Mouse (Mus musculus) adrenal gland, postnatal 4 days (tissue): ENCODE measurements around the gene Ctf2. TPM values are rescaled to one million over a fixed set of nuclear protein-coding genes. Genes with fewer than 3 reads are reported as not detected.

Experiments
- DNase-seq, 2 experiments: peaks; one replicate each; pipeline ENCODE4 v3.0.0; 2021 to 2022; ENCODE audit warnings: low spot score in 2 of 2, mixed read lengths in 2 of 2
- microRNA-seq: library from miRNA; unstranded; fragments of <30 nt; microRNA quantifications from one replicate; pipeline ENCODE4 v1.2.0, GENCODE M21; 2021
- total RNA-seq, 2 experiments: library from RNA; stranded (reverse); gene quantifications; 2 replicates each; pipeline ENCODE4 v1.2.3; 2021

Gene Ctf2
- total RNA-seq, 2 experiments from 2014 or later, result not detected

- no peak for DNase-seq
These were observed 45.1 kb downstream of the Ctf2 start for GRCm38 (mm10) chr7:127686740-127687449.

DNA sequence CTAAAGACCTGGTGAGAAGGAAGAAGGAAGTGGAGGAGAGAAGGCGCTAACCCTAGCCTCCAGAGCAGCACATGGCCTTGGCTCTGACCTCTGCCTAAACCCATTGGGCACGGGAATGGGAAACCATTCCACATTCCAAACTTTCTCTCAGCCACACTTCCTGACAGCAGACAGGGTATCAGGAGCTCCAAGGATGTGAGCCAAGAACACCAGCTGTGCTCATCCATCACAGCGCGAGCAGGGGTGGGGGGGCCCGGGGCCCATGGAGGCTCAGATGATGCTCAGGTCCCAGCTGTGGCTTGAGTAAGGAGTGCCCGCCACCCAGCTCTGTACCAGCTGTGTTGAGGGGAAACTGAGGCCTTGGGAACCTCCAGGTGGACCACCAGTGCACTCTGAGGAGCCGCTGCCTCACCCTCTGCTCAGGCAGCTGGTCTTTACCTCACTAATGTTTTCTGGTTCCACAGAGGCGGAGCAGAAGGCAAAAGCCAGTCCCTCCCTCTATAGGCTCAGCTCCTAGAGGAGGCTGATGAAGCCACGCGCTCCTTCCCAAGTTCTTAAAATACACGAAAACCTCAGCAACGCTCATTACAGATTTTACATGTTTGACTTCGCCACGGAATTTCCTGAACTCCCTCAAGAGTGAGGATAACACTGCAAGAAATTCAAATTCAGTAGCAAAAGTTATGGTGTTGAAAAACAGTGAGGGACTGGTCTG lies 46.5 kb downstream of the Ctf2 start:
- DNase-seq, result no peak

DNA sequence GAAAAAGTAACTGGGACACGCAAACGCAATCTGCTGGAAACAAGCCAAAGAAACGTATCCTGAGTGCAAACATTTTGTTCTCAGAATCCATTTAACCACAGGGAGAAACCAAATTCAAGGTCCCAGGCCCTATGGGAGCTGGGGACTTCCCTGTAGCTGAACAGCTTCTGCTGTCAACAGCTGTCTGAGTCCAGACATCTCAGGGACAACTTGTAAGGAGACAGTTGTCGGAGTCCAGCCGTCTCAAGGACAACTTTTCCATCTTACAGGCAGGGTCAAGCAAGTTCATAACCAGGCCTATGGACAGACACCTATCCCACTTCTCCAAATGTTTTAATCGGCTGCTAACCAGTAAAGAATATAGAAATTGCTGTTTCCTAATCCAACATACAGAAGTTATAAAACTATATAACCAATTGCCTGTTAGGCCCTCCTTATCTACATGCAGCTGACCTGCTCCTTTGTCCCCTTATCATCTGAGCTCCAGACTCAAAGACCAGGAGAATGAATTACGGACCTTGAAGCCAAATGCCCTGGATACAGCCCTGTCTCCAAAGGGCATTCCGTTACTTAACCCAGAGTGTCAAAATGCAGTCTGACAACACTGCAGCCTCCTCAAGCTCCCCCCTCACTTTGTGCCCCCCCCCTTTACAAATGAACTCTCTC lies 49.9 kb downstream of the Ctf2 start:
- no peak for DNase-seq

- DNase-seq, result no peak
These were observed 51.4 kb downstream of the Ctf2 start for GRCm38 (mm10) chr7:127680541-127680940.

- DNase-seq, result no peak
These were observed 53.2 kb downstream of the Ctf2 start for GRCm38 (mm10) chr7:127678811-127679210.

DNA sequence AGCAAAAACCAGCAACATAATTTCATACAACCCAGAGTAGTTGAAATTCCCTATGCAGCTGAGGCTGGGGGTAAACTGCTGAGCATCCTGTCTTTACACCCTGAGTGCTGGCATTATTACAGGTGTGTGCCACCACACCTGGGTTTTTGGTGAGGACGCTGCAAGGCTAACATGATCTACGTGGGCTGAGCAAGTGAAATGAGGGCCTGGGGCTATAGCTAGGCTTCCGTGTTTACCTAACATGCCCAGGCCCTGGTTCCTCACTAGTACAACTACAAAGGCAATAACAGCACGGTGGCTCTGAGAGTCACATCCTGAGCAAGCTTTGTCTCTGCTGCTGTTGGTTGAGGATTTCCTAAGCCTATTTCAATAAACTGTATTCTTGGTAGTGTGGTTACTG lies 54.4 kb downstream of the Ctf2 start:
- DNase-seq, result no peak

GRCm38 (mm10) chr7:127677077-127677476 lies 54.9 kb downstream of the Ctf2 start:
- peak; percentile 37 to 51 for DNase-seq

GRCm38 (mm10) chr7:127675391-127675811 lies 56.6 kb downstream of the Ctf2 start:
- no peak for DNase-seq

- peak; percentile 61 to 81 for DNase-seq
These were observed 57.0 kb downstream of the Ctf2 start for GRCm38 (mm10) chr7:127674977-127675376.

- DNase-seq, result no peak
These were observed 59.2 kb downstream of the Ctf2 start for GRCm38 (mm10) chr7:127672776-127673175.

DNA sequence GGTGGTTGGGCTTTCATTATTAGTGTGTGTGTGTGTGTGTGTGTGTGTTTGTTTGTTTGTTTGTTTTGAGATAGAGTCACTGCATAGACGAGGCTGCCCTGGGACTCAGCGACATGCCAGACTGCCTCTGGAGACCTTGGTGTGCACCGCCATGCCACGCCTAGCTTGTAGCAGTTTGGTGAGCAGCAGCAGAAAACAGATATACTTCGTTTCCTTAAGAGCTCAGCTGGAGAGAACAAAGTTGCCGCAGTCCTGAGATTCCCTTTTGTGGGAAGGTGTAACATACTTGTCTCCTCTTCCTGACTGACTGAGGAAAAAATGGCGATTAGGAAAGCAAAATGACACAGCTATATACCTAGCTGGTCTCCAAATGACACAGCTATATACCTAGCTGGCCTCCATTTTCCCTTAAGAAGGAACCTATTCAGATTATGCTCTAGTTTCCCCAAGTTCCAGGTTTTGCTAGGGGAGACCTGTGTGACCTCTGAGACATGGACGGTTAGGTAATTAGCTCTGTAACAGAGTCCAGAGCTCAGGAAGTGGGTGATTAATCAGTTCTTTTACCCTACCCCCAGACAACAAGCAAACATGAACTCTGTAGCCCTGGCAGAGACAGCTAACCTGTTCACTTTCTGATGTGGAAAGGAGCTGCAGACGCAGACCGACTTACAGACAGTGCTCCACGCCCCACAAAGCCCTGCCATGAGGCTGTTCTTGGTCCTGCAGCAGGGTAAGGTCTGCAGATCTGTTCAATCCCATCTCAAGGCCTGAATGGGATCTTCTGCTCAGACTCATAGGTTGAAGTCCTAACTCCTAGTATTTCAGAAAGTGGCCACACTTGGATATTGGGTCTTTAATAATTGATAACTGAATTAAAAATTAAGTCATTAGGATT lies 59.8 kb downstream of the Ctf2 start:
- DNase-seq, result no peak

Small RNA genes lying within 50 kb of the gene (microRNA-seq; reads per million reads assigned to microRNA genes)
- gene Mir762, result not detected

Other genes with a start within 250 kb of the Ctf2 start
- gene Srcap, start 220.2 kb downstream of the Ctf2 start, total RNA-seq, result 100 to 1,000 TPM; 111 to 118 TPM
- 10 to 100 TPM; 26.4 to 27.5 TPM for gene Gm42715, start 212.6 kb downstream of the Ctf2 start, total RNA-seq
- not detected for gene Tmem265, start 170.8 kb downstream of the Ctf2 start, total RNA-seq
- gene Phkg2, start 158.8 kb downstream of the Ctf2 start, total RNA-seq, result 10 to 100 TPM; 49.3 to 60.9 TPM
- gene Ccdc189, start 143.6 kb downstream of the Ctf2 start, total RNA-seq, result 10 to 100 TPM; 11.9 to 13.5 TPM
- 10 to 100 TPM; 85.1 to 89.5 TPM for gene Rnf40, start 143.4 kb downstream of the Ctf2 start, total RNA-seq
- gene Zfp629, start 116.4 kb downstream of the Ctf2 start, total RNA-seq, result 10 to 100 TPM; 29.4 to 31.6 TPM
- gene Bcl7c, start 23.2 kb downstream of the Ctf2 start, total RNA-seq, result 100 to 1,000 TPM; 129 to 135 TPM
- 1 to 10 TPM; 5.2 to 5.4 TPM for gene Ctf1, start 19.4 kb downstream of the Ctf2 start, total RNA-seq
- 10 to 100 TPM; 24.6 to 26.0 TPM for gene Fbxl19, start 12.4 kb upstream of the Ctf2 start, total RNA-seq
- gene Orai3, start 37.6 kb upstream of the Ctf2 start, total RNA-seq, result 10 to 100 TPM; 26.7 to 28.9 TPM
- gene Setd1a, start 44.5 kb upstream of the Ctf2 start, total RNA-seq, result 10 to 100 TPM; 63.9 to 64.9 TPM
- 1 to 10 TPM; 6.2 to 8.1 TPM for gene Gm49388, start 53.4 kb upstream of the Ctf2 start, total RNA-seq
- gene Hsd3b7, start 68.4 kb upstream of the Ctf2 start, total RNA-seq, result 10 to 100 TPM; 36.9 to 49.1 TPM
- 100 to 1,000 TPM; 101 to 106 TPM for gene Stx4a, start 92.1 kb upstream of the Ctf2 start, total RNA-seq
- gene Stx1b, start 92.4 kb upstream of the Ctf2 start, total RNA-seq, result 10 to 100 TPM; 11.8 to 12.2 TPM
- 10 to 100 TPM; 50.2 to 55.8 TPM for gene Zfp646, start 144.1 kb upstream of the Ctf2 start, total RNA-seq
- 10 to 100 TPM; 13.4 to 13.7 TPM for gene Zfp668, start 144.7 kb upstream of the Ctf2 start, total RNA-seq
- gene Prss53, start 158.8 kb upstream of the Ctf2 start, total RNA-seq, result 1 to 10 TPM in 1 of 2 experiments, under 1 TPM in 1; 0.87 to 2.9 TPM
- gene Gm21974, start 163.3 kb upstream of the Ctf2 start, total RNA-seq, result not detected
- gene Vkorc1, start 163.5 kb upstream of the Ctf2 start, total RNA-seq, result 10 to 100 TPM; 71.8 to 93.6 TPM
- gene Bckdk, start 171.9 kb upstream of the Ctf2 start, total RNA-seq, result 100 to 1,000 TPM; 105 to 112 TPM
- gene Kat8, start 180.3 kb upstream of the Ctf2 start, total RNA-seq, result 10 to 100 TPM; 27.5 to 30.8 TPM
- gene Prss8, start 197.9 kb upstream of the Ctf2 start, total RNA-seq, result 10 to 100 TPM in 1 of 2 experiments, 1 to 10 TPM in 1; 1.2 to 13.9 TPM
- gene Prss36, start 214.6 kb upstream of the Ctf2 start, total RNA-seq, result 1 to 10 TPM; 6.4 to 8.1 TPM
- gene Fus, start 235.3 kb upstream of the Ctf2 start, total RNA-seq, result 100 to 1,000 TPM; 555 to 559 TPM